Mouse (Mus musculus) liver, embryonic 14.5 days (tissue): ENCODE data around the gene 2010300C02Rik.

Experiments
- CTCF ChIP-seq: IDR thresholded peaks from 2 replicates; pipeline ENCODE4 v1.5.1; 2016; ENCODE audit warnings: antibody characterized with exemption, low read depth, control low read depth
- EP300 ChIP-seq: IDR thresholded peaks from 2 replicates; pipeline ENCODE4 v1.6.1; 2016; ENCODE audit warnings: antibody characterized with exemption, low read depth

DNA sequence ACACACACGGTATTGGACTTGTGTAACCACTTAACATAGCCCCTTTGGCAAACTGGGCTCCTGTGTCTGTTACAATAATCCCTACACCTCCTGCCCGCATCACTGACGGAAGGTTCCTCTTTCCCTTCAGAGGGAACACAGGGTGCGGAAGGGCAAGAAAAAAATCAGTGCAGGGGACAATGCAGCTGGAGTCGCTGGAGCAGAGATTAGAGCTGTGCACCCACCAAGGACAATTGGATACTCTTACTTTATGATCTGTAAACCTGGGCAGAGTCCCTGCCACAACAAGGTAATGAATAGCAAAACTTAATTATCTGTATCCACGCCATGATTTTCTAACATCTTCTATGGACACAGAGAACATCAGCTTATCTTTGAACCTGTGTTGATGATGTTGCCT, 97.8 kb downstream of the 2010300C02Rik start:
- TF ChIP-seq CTCF (no peak), EP300 (no peak)
